In genomic region chr11:61352138-61352651, GRCm38 (mm10) we compare ENCODE assay signal across 11 mouse cellular contexts. TPM values are rescaled to one million over a fixed set of nuclear protein-coding genes. Genes with fewer than 3 reads are reported as not detected.
DNase-seq lines count a peak whose midpoint lies in the region; ATAC-seq and TF ChIP-seq lines count a peak whose summit lies in the region.
"Had no signal": no experiment of that assay in that cellular context is flagged by ENCODE, and none has a peak within 500 bp of the region (broad histone marks: within the 10 kb centered on the region; RNA-seq: fewer than 3 reads in every experiment).

No protein-coding gene starts in this region.

- no peaks in the 10 kb centered on the region for H3K4me1 ChIP-seq in forebrain, embryonic 13.5 days
- no peaks in the 10 kb centered on the region for H3K4me1 ChIP-seq in forebrain, embryonic 11.5 days (replicated peaks; ENCODE audit: control insufficient read depth, insufficient read depth, low read length)
- H3K4me1 ChIP-seq in liver, embryonic 13.5 days (replicated peaks) = no peaks in the 10 kb centered on the region
- no peaks in the 10 kb centered on the region for H3K4me1 ChIP-seq in MEL (ENCODE audit: control insufficient read depth in 1 of 2, insufficient read depth in 2 of 2, low read length in 2 of 2)
- H3K4me1 ChIP-seq in midbrain, embryonic 16.5 days (ENCODE audit: control insufficient read depth, insufficient read depth, low read length) = no peaks in the 10 kb centered on the region

- H3K4me3 ChIP-seq in forebrain, embryonic 13.5 days = no peak overlapping the region
- H3K4me3 ChIP-seq in forebrain, embryonic 11.5 days (ENCODE audit: low read depth, low read length) = no peak overlapping the region
- H3K4me3 ChIP-seq in liver, embryonic 13.5 days (replicated peaks) = no peak overlapping the region
- no peak overlapping the region for H3K4me3 ChIP-seq in MEL (ENCODE audit: control insufficient read depth in 1 of 2, insufficient read depth in 1 of 2, low read depth in 2 of 2, low read length in 2 of 2)
- no peak overlapping the region for H3K4me3 ChIP-seq in midbrain, embryonic 16.5 days (ENCODE audit: low read depth, low read length)
- H3K4me3 ChIP-seq: embryonic facial prominence, embryonic 13.5 days; hindbrain, embryonic 10.5 days had no signal

- no peaks in the 10 kb centered on the region for H3K27me3 ChIP-seq in forebrain, embryonic 13.5 days
- H3K27me3 ChIP-seq in forebrain, embryonic 11.5 days (ENCODE audit: control insufficient read depth, insufficient read depth, low read length) = no peaks in the 10 kb centered on the region
- H3K27me3 ChIP-seq in liver, embryonic 13.5 days = peaks cover 8% of the 10 kb centered on the region
- H3K27me3 ChIP-seq in MEL (ENCODE audit: control insufficient read depth in 1 of 2, insufficient read depth in 2 of 2, low read length in 2 of 2) = peaks cover 8 to 32% of the 10 kb centered on the region in 2 experiments
- H3K27me3 ChIP-seq in midbrain, embryonic 16.5 days (ENCODE audit: control insufficient read depth, insufficient read depth, low read depth, low read length) = no peaks in the 10 kb centered on the region

- WGBS in forebrain, embryonic 13.5 days = 49% methylated on average over 9 of the region's 9 CpGs
- 48% methylated on average over 9 of the region's 9 CpGs for WGBS in forebrain, embryonic 11.5 days
- 53% methylated on average over 9 of the region's 9 CpGs for WGBS in liver, embryonic 13.5 days (ENCODE audit: insufficient replicate concordance)
- WGBS in midbrain, embryonic 16.5 days = 49% methylated on average over 9 of the region's 9 CpGs

- no peak for TF ChIP-seq POLR2A in MEL (IDR thresholded peaks at IDR 0.05; ENCODE audit: control insufficient read depth in 1 of 2, insufficient read depth in 1 of 2, low read depth in 1 of 2, low read length in 2 of 2, poor library complexity in 1 of 2)

- no peak; the same call in 1 of the 2 replicates for TF ChIP-seq RAD21 in MEL (IDR thresholded peaks at IDR 0.05; ENCODE audit: low read depth, low read length)

- TF ChIP-seq CTCF in MEL (IDR thresholded peaks at IDR 0.05 in 2 of 3, conservative IDR thresholded peaks at IDR 0.05 in 1 of 3; ENCODE audit: control insufficient read depth in 1 of 3, insufficient read depth in 1 of 3, low read depth in 2 of 3, low read length in 3 of 3, poor library complexity in 1 of 3, severe bottlenecking in 1 of 3) = peak in 2 of 3 experiments; percentile 35 to 37; a peak in 3 of 6 replicates

- no peak for DNase-seq in forebrain, embryonic 11.5 days (ENCODE audit: low spot score)
- DNase-seq in liver, embryonic 13.5 days = no peak
- DNase-seq in liver (no peak), MEL (ENCODE audit: low read depth, low spot score) (peak; percentile 29)
- DNase-seq in retina, postnatal 1 day = peak; percentile 71
- no peak for DNase-seq in spleen, postnatal 36 days (ENCODE audit: low spot score in 2 of 2)
- DNase-seq: layer of hippocampus, adult 9-11 months had no signal

- ATAC-seq in forebrain, embryonic 13.5 days = no peak
- no peak for ATAC-seq in forebrain, embryonic 11.5 days (replicated peaks; ENCODE audit: low FRiP score)
- ATAC-seq in liver, embryonic 13.5 days (ENCODE audit: low read depth) = 0 out of 2 replicates have a peak, but pooled peaks have one; percentile 12
- no peak for ATAC-seq in midbrain, embryonic 16.5 days

- TF ChIP-seq EP300 in MEL (IDR thresholded peaks at IDR 0.05; ENCODE audit: low read depth in 1 of 2, low read length in 2 of 2) = no peak

- H3K27ac ChIP-seq in forebrain, embryonic 13.5 days = no peak overlapping the region
- H3K27ac ChIP-seq in forebrain, embryonic 11.5 days (ENCODE audit: low read depth, low read length) = no peak overlapping the region
- no peak overlapping the region for H3K27ac ChIP-seq in liver, embryonic 13.5 days
- no peak overlapping the region for H3K27ac ChIP-seq in MEL (ENCODE audit: control insufficient read depth, low read depth, low read length)
- H3K27ac ChIP-seq in midbrain, embryonic 16.5 days (ENCODE audit: low read length) = no peak overlapping the region
- H3K27ac ChIP-seq: embryonic facial prominence, embryonic 13.5 days; hindbrain, embryonic 10.5 days had no signal

- peak overlapping the region; percentile 18; the same call in 1 of the 2 replicates for H3K9ac ChIP-seq in forebrain, embryonic 13.5 days
- no peak overlapping the region for H3K9ac ChIP-seq in forebrain, embryonic 11.5 days (ENCODE audit: low read length)
- H3K9ac ChIP-seq in liver, embryonic 13.5 days = no peak overlapping the region
- H3K9ac ChIP-seq in MEL (ENCODE audit: control insufficient read depth, low read depth, low read length, poor library complexity, severe bottlenecking) = no peak overlapping the region
- no peak overlapping the region for H3K9ac ChIP-seq in midbrain, embryonic 16.5 days (ENCODE audit: low read depth, low read length)

- no peaks in the 10 kb centered on the region for H3K36me3 ChIP-seq in forebrain, embryonic 13.5 days (ENCODE audit: poor library complexity, severe bottlenecking)
- H3K36me3 ChIP-seq in forebrain, embryonic 11.5 days (ENCODE audit: control insufficient read depth, insufficient read depth, low read length) = no peaks in the 10 kb centered on the region
- H3K36me3 ChIP-seq in liver, embryonic 13.5 days = no peaks in the 10 kb centered on the region
- H3K36me3 ChIP-seq in MEL (ENCODE audit: control insufficient read depth in 1 of 2, insufficient read depth in 2 of 2, low read length in 2 of 2) = no peaks in the 10 kb centered on the region
- H3K36me3 ChIP-seq in midbrain, embryonic 16.5 days (ENCODE audit: control insufficient read depth, insufficient read depth, low read length) = no peaks in the 10 kb centered on the region
- H3K36me3 ChIP-seq: embryonic facial prominence, embryonic 13.5 days; hindbrain, embryonic 10.5 days had no signal

- H3K79me2 ChIP-seq in MEL (ENCODE audit: control insufficient read depth, insufficient read depth, low read length, poor library complexity) = no peaks in the 10 kb centered on the region

- H3K9me3 ChIP-seq in forebrain, embryonic 13.5 days (replicated peaks) = no peaks in the 10 kb centered on the region
- no peaks in the 10 kb centered on the region for H3K9me3 ChIP-seq in forebrain, embryonic 11.5 days (ENCODE audit: control insufficient read depth, low read length)
- H3K9me3 ChIP-seq in liver, embryonic 13.5 days (replicated peaks) = no peaks in the 10 kb centered on the region
- H3K9me3 ChIP-seq in MEL (replicated peaks; ENCODE audit: insufficient read depth, low read length) = no peaks in the 10 kb centered on the region
- no peaks in the 10 kb centered on the region for H3K9me3 ChIP-seq in midbrain, embryonic 16.5 days (replicated peaks; ENCODE audit: control insufficient read depth, low read length, poor library complexity, severe bottlenecking)
- H3K9me3 ChIP-seq: embryonic facial prominence, embryonic 13.5 days; hindbrain, embryonic 10.5 days had no signal

- H3K4me2 ChIP-seq in forebrain, embryonic 13.5 days = no peak overlapping the region
- no peak overlapping the region for H3K4me2 ChIP-seq in forebrain, embryonic 11.5 days (ENCODE audit: low read depth, low read length, severe bottlenecking)
- no peak overlapping the region for H3K4me2 ChIP-seq in liver, embryonic 13.5 days
- no peak overlapping the region for H3K4me2 ChIP-seq in midbrain, embryonic 16.5 days (ENCODE audit: low read length)
- H3K4me2 ChIP-seq: embryonic facial prominence, embryonic 13.5 days had no signal

TF ChIP-seq in MEL, 35 proteins besides CTCF, POLR2A, EP300 and RAD21:
- no peak for TF ChIP-seq RCOR1 (IDR thresholded peaks at IDR 0.05; ENCODE audit: low read depth, low read length)
- no peak for TF ChIP-seq JUND (IDR thresholded peaks at IDR 0.05; ENCODE audit: low read depth, low read length)
- TF ChIP-seq SMC3 (IDR thresholded peaks at IDR 0.05; ENCODE audit: low read depth, low read length) = peak; percentile 51
- TF ChIP-seq TAL1 (IDR thresholded peaks at IDR 0.05; ENCODE audit: low read length) = no peak
- no peak for TF ChIP-seq BHLHE40 (IDR thresholded peaks at IDR 0.05; ENCODE audit: borderline replicate concordance, low read depth, low read length)
TF ChIP-seq in MEL: peak in this region for 1.

RNA-seq across cellular contexts. Expression of gene Slc47a2, which starts 9.5 kb away (rescaled TPM):
- polyA plus RNA-seq in forebrain, embryonic 13.5 days (2015; fragmentation: Nextera tagmentation; extraction: Ambion mirVana) = not detected in 2 replicates
- not detected in 2 replicates for polyA plus RNA-seq in forebrain, embryonic 11.5 days (2014; fragmentation: Nextera tagmentation; extraction: Ambion mirVana)
- polyA plus RNA-seq in liver, embryonic 13.5 days (2015; fragmentation: Nextera tagmentation; extraction: Ambion mirVana) = 0.06 and 0.09 TPM in 2 replicates
- 0.10 and 0.15 TPM in 2 replicates for total RNA-seq in MEL (2012; rRNA removed)
- under 1 TPM in 1 of 2 experiments, not detected in 1; 0.25 TPM for polyA plus RNA-seq in MEL (2012; ENCODE audit: insufficient read depth in 1 of 2, insufficient read length in 2 of 2, low read depth in 1 of 2, low replicate concordance in 2 of 2, missing spikeins in 1 of 2)
- 0.09 TPM in 1 of 2 replicates, not detected in the other for polyA plus RNA-seq in midbrain, embryonic 16.5 days (2015; fragmentation: Nextera tagmentation; extraction: Ambion mirVana)
- polyA plus RNA-seq: embryonic facial prominence, embryonic 13.5 days; hindbrain, embryonic 10.5 days had no signal

RNA-seq across cellular contexts. Expression of gene Slc47a1, which starts 25.9 kb away (rescaled TPM):
- 0.06 TPM in 1 of 2 replicates, not detected in the other for polyA plus RNA-seq in forebrain, embryonic 13.5 days (2015; fragmentation: Nextera tagmentation; extraction: Ambion mirVana)
- 0.09 and 0.11 TPM in 2 replicates for polyA plus RNA-seq in forebrain, embryonic 11.5 days (2014; fragmentation: Nextera tagmentation; extraction: Ambion mirVana)
- polyA plus RNA-seq in liver, embryonic 13.5 days (2015; fragmentation: Nextera tagmentation; extraction: Ambion mirVana) = 6.0 and 7.1 TPM in 2 replicates
- total RNA-seq in MEL (2012; rRNA removed) = 0.04 TPM in 1 of 2 replicates, not detected in the other
- not detected for polyA plus RNA-seq in MEL (2012; ENCODE audit: insufficient read depth in 1 of 2, insufficient read length in 2 of 2, low read depth in 1 of 2, low replicate concordance in 2 of 2, missing spikeins in 1 of 2)
- polyA plus RNA-seq in midbrain, embryonic 16.5 days (2015; fragmentation: Nextera tagmentation; extraction: Ambion mirVana) = 0.21 and 0.46 TPM in 2 replicates

Comparison
In these comparisons a context has a peak if more than half of its experiments do, and no peak if none do; other contexts are left out.
1. DNase-seq: peak in MEL (single experiment) and retina, postnatal 1 day (single experiment); none in forebrain, embryonic 11.5 days (single experiment), liver, embryonic 13.5 days (single experiment), liver (single experiment) and spleen, postnatal 36 days (0 of 2).